ENCODE assay signal across 9 mouse cellular contexts in genomic region chr17:5238387-5239245, GRCm38 (mm10).
DNase-seq lines count a peak whose midpoint lies in the region; ATAC-seq lines count a peak whose summit lies in the region.
"Had no signal": no experiment of that assay in that cellular context is flagged by ENCODE, and none has a peak within 500 bp of the region (broad histone marks: within the 10 kb centered on the region; RNA-seq: fewer than 3 reads in every experiment).

No protein-coding gene starts in this region.

- H3K9me3 ChIP-seq in forebrain, embryonic 13.5 days (replicated peaks), result no peaks in the 10 kb centered on the region
- no peaks in the 10 kb centered on the region for H3K9me3 ChIP-seq in forebrain, embryonic 11.5 days (ENCODE audit: control insufficient read depth, low read length)
- no peaks in the 10 kb centered on the region for H3K9me3 ChIP-seq in neural tube, embryonic 13.5 days
- H3K9me3 ChIP-seq in midbrain, embryonic 14.5 days (ENCODE audit: control insufficient read depth, low read length), result no peaks in the 10 kb centered on the region
- H3K9me3 ChIP-seq: embryonic facial prominence, embryonic 15.5 days had no signal

- no peak for DNase-seq in forebrain, embryonic 11.5 days (ENCODE audit: low spot score)
- DNase-seq in neural tube, embryonic 10.5 days (ENCODE audit: extremely low spot score, low spot score), result no peak
- peak; percentile 56 for DNase-seq in midbrain, embryonic 14.5 days
- peak; percentile 63 for DNase-seq in thymus, postnatal 4 days
- DNase-seq in gastrocnemius, postnatal 36 days, result no peak
- DNase-seq in testis, postnatal 10 days (ENCODE audit: low spot score), result no peak

- H3K27ac ChIP-seq in forebrain, embryonic 13.5 days, result no peak overlapping the region
- no peak overlapping the region for H3K27ac ChIP-seq in forebrain, embryonic 11.5 days (ENCODE audit: low read depth, low read length)
- peak overlapping the region; percentile 34; the same call in 1 of the 2 replicates for H3K27ac ChIP-seq in neural tube, embryonic 13.5 days (replicated peaks)
- no peak overlapping the region; the same call in 1 of the 2 replicates for H3K27ac ChIP-seq in midbrain, embryonic 14.5 days (replicated peaks; ENCODE audit: low read depth, low read length)
- H3K27ac ChIP-seq: embryonic facial prominence, embryonic 15.5 days had no signal

- 38% methylated on average over 16 of the region's 16 CpGs for WGBS in forebrain, embryonic 13.5 days
- 61% methylated on average over 16 of the region's 16 CpGs for WGBS in forebrain, embryonic 11.5 days
- 49% methylated on average over 16 of the region's 16 CpGs for WGBS in neural tube, embryonic 13.5 days
- 35% methylated on average over 16 of the region's 16 CpGs for WGBS in midbrain, embryonic 14.5 days

- ATAC-seq in forebrain, embryonic 13.5 days, result peak; percentile 61; the same call in 1 of the 2 replicates
- ATAC-seq in forebrain, embryonic 11.5 days (replicated peaks; ENCODE audit: low FRiP score), result no peak
- peak; percentile 36; the same call in 1 of the 2 replicates for ATAC-seq in neural tube, embryonic 13.5 days (ENCODE audit: low read depth)
- ATAC-seq in midbrain, embryonic 14.5 days (ENCODE audit: low FRiP score, low TSS enrichment), result no peak

- no peaks in the 10 kb centered on the region for H3K27me3 ChIP-seq in forebrain, embryonic 13.5 days
- no peaks in the 10 kb centered on the region for H3K27me3 ChIP-seq in forebrain, embryonic 11.5 days (ENCODE audit: control insufficient read depth, insufficient read depth, low read length)
- H3K27me3 ChIP-seq in neural tube, embryonic 13.5 days, result no peaks in the 10 kb centered on the region
- H3K27me3 ChIP-seq in midbrain, embryonic 14.5 days (ENCODE audit: control insufficient read depth, insufficient read depth, low read length), result no peaks in the 10 kb centered on the region
- H3K27me3 ChIP-seq: embryonic facial prominence, embryonic 15.5 days had no signal

- no peak overlapping the region for H3K4me2 ChIP-seq in forebrain, embryonic 13.5 days
- no peak overlapping the region for H3K4me2 ChIP-seq in forebrain, embryonic 11.5 days (ENCODE audit: low read depth, low read length, severe bottlenecking)
- no peak overlapping the region for H3K4me2 ChIP-seq in neural tube, embryonic 13.5 days
- H3K4me2 ChIP-seq in midbrain, embryonic 14.5 days (ENCODE audit: low read length), result no peak overlapping the region
- H3K4me2 ChIP-seq: embryonic facial prominence, embryonic 15.5 days had no signal

- intact Hi-C loops in gastrocnemius, postnatal 36 days (cut with DNase I), result no loop called here

- no peak overlapping the region for H3K4me3 ChIP-seq in forebrain, embryonic 13.5 days
- H3K4me3 ChIP-seq in forebrain, embryonic 11.5 days (ENCODE audit: low read depth, low read length), result no peak overlapping the region
- no peak overlapping the region for H3K4me3 ChIP-seq in neural tube, embryonic 13.5 days
- no peak overlapping the region for H3K4me3 ChIP-seq in midbrain, embryonic 14.5 days (replicated peaks; ENCODE audit: low read depth, low read length)
- H3K4me3 ChIP-seq: embryonic facial prominence, embryonic 15.5 days had no signal

- H3K9ac ChIP-seq in forebrain, embryonic 13.5 days, result no peak overlapping the region
- H3K9ac ChIP-seq in forebrain, embryonic 11.5 days (ENCODE audit: low read length), result no peak overlapping the region
- no peak overlapping the region for H3K9ac ChIP-seq in neural tube, embryonic 13.5 days
- no peak overlapping the region for H3K9ac ChIP-seq in midbrain, embryonic 14.5 days (replicated peaks; ENCODE audit: low read length)
- H3K9ac ChIP-seq: embryonic facial prominence, embryonic 15.5 days had no signal

- peaks cover 39% of the 10 kb centered on the region for H3K4me1 ChIP-seq in forebrain, embryonic 13.5 days
- peaks cover 14% of the 10 kb centered on the region; the same call in 1 of the 2 replicates for H3K4me1 ChIP-seq in forebrain, embryonic 11.5 days (replicated peaks; ENCODE audit: control insufficient read depth, insufficient read depth, low read length)
- H3K4me1 ChIP-seq in neural tube, embryonic 13.5 days (replicated peaks), result peaks cover 67% of the 10 kb centered on the region
- peaks cover 30% of the 10 kb centered on the region for H3K4me1 ChIP-seq in midbrain, embryonic 14.5 days (ENCODE audit: control insufficient read depth, insufficient read depth, low read length)

- peaks cover 5% of the 10 kb centered on the region; the same call in 1 of the 2 replicates for H3K36me3 ChIP-seq in forebrain, embryonic 13.5 days (ENCODE audit: poor library complexity, severe bottlenecking)
- no peaks in the 10 kb centered on the region for H3K36me3 ChIP-seq in forebrain, embryonic 11.5 days (ENCODE audit: control insufficient read depth, insufficient read depth, low read length)
- H3K36me3 ChIP-seq in neural tube, embryonic 13.5 days, result peaks cover 4% of the 10 kb centered on the region; the same call in 1 of the 2 replicates
- no peaks in the 10 kb centered on the region for H3K36me3 ChIP-seq in midbrain, embryonic 14.5 days (ENCODE audit: control insufficient read depth, insufficient read depth, low read length)
- H3K36me3 ChIP-seq: embryonic facial prominence, embryonic 15.5 days had no signal

Comparison
In these comparisons a context has a peak if more than half of its experiments do, and no peak if none do; other contexts are left out.
1. ATAC-seq: peak in forebrain, embryonic 13.5 days (single experiment) and neural tube, embryonic 13.5 days (single experiment); none in forebrain, embryonic 11.5 days (single experiment) and midbrain, embryonic 14.5 days (single experiment).
2. DNase-seq: peak in midbrain, embryonic 14.5 days (single experiment) and thymus, postnatal 4 days (single experiment); none in forebrain, embryonic 11.5 days (single experiment), neural tube, embryonic 10.5 days (single experiment), gastrocnemius, postnatal 36 days (0 of 2) and testis, postnatal 10 days (single experiment).